Mouse (Mus musculus): ENCODE measurements around the gene Csmd2. TPM values are rescaled to one million over a fixed set of nuclear protein-coding genes. Genes with fewer than 3 reads are reported as not detected.

The Csmd2 gene
- total RNA-seq, 4 experiments from 2014 or later = not detected

DNA sequence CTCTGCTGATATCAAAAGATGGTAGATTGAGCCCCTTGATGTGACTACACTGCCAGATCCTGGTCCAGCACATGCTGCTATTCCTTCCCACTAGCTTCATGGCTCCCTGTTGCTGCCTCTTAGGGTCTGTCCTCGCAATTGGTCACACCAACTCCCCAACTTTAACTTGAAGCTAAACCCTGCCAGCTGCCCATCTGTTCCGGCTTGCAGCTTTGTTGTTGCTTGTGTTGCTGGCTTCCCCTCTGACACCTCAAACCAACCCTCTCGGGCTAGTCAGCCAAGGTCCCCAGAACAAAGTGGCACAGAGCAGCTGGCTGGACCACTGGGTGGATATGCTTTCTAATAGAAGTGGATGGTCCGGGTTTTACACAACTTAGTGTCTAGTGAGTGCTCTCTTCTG, 339.1 kb downstream of the Csmd2 start:
- no peak for DNase-seq (ENCODE audit: low spot score in 2 of 2)

DNA sequence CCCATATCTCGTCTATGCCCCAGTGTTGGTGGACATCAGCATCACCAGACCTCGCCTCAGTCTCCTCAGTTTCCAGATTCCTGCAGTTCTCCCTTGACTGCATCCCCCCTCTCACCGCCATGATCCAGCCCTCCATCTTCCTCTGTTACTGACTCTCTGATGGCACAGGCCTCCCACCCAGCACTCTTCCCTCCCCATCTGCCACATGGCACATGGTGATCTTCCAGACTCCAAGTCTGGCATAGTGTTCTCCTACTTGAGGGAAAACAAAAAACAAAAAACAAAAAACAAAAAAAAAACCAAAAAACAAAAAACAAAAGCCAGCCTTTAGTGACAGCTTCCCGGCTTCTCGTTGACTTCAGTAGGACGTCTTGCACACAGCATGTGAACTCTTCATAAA, 339.8 kb downstream of the Csmd2 start:
- no peak for DNase-seq (ENCODE audit: low spot score in 2 of 2)

DNA sequence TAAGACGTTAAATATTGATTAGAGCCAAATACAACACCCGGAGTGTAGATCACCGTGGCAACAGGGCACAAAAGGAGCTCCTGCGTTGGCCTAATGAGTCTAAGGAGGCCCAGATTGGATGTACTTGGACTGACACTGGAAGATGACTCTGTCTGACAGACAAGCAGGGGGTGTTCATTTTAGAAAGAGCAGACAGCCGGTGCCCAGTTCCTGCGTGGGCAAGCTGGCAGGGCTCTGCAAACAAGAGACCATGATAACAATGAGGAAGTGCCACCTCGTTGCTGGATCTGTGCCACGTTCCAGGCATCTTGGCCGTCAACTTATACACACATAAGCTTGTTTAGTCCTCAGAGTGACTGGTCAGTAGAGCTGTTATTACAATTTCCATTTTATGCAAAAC, 342.9 kb downstream of the Csmd2 start:
- DNase-seq (ENCODE audit: low spot score in 2 of 2) = no peak

DNA sequence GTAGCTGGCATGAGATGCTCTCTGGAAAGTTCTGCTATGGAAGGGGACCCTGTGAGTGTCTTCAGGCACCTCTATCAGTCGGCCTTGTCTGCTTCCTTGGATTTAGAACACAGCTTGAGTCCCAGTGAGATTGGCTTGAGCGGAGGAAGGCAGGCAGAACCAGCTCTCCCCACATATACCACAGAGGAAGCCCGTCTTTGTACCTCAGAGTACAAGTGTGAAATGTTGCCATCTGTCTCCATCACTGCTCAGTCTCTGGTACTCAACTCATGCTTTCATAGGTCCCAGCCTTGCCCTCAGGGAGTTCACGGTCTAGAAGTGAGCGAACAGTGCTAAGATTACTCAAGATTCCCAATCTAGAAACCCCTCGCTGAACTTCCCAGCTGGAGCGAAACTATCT, 352.8 kb downstream of the Csmd2 start:
- no peak for DNase-seq (ENCODE audit: low spot score in 2 of 2)

DNA sequence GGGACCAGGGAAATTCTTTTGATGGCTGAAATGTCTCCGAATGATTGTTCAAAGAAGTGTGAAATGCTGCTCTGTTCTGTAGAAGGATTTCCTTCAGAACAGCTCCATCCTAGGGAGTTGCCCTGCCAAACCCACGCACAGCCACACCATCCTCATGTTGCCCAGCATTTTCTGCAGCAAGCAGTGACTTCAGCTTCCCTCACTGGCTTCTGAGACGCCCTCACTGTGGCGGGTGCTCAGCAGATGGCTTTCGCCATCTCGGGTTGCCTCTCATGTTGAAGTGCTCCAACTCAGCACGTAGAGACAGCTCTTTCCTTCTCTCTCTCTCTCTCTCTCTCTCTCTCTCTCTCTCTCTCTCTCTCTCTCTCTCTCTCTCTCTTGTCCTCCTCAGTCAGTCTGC, 353.7 kb downstream of the Csmd2 start:
- no peak for DNase-seq (ENCODE audit: low spot score in 2 of 2)

DNA sequence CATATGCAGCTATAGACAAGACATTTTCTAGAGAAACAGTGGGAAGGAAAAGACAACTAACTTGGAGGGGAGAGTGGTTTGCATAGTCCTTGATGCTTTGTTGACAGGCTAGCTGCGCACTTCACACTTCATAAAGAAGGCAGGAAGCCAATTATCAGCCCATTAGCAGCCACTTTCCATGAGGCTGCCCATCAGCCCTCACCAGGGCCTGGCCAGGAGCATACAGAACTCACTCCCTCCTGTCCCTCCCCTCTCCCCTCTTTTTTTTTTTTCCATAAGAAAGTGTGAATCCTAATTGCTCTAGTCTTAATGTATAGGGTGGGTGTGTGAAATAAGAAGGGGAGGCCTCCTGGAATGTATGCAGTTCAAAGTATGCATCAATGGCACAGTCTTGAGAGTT, 354.6 kb downstream of the Csmd2 start:
- DNase-seq (ENCODE audit: low spot score in 2 of 2) = no peak

DNA sequence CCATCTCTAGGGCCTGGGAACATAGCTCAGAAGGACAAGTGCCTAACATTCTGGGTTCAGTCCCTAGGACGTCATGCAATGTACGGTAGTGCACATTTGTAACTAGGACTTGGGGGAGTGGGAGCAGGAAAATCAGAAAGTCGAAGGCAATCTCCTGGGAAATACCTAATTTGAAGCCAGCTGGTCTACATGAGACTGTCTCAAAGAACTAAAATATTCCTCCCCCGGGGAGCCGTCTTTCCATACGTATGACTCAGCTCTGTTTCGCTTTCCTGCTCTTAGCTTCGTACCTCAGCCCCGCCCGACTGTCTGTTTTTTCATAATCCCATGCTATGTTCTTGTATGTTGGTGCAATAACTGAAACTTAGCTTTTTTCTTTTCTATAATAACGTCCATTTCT, 371.1 kb downstream of the Csmd2 start:
- no peak for DNase-seq (ENCODE audit: low spot score in 2 of 2)

DNA sequence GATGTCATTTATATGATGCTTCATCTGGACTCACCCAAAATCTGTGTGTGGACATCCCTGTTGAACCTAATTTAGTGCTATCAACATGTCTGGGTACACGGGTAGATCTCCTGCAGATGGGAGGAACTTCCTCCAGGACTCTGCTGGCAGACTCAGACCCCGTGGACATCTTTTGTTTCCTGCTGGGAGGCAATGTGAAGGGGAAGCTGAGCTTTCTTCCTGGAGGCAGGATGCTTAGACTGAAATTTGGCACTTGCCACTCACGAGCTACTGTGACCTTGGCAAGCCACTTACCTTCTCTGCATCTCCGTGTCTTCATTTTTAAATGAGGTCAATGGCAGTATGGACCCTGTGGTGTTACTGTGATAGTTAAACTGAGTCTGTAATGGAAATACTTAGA, 378.2 kb downstream of the Csmd2 start:
- DNase-seq (ENCODE audit: low spot score in 2 of 2) = no peak

DNA sequence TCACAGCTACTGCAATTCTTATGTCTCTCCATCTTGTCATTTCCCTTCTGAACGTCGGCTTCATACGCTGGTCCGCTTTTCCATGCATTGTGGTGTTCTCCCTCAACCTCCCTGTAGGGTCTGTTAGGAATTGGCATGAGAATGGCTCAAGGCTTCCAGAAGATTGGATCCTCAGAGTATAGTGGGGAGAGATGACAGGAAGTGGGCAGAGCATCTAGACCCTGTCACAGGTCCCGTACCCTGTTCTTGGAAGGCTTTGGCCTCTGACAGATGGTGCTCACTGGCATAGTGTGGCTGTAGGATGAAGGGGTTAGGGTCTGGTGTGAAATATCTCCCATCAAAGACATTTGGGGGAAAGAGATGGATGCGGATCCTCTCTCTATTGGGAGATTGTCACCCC, 380.4 kb downstream of the Csmd2 start:
- DNase-seq (ENCODE audit: low spot score in 2 of 2) = no peak

DNA sequence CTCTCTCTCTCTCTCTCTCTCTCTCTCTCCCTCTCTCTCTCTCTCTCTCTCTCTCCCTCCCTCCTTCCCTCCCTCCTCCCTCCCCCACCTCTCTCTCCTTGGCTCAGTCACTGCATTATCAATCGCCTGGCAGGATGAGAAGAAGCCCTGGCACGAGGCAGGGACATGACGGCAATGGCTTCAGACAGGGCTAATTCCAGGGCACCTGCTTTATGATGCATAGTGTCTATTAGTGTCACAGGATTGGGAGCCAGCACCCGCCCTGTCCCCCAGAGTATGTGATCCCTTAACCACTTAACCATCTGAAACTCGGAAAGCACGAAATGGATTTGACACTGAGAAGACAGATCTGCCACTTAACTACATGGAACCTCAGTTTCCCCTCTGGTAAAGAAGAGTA, 384.1 kb downstream of the Csmd2 start:
- DNase-seq (ENCODE audit: low spot score in 2 of 2) = no peak

DNA sequence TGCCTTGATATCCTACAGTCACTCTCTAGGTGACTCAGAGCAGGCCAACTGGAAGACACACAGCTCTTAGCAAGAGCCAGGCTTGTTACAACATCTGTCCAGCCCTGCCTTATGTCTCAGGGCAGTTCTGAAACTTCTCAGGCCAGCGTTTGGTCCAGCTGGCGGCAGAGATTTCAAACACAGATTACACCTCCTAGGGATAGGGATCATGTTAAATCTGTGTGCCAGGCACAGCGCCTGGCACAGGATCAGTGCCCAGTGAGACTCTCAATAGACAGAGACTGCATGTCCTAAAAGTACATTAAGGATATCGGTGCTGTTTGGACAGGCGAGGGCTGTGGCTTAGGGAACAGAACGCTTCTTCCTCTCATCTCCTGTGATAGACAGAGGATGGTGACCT, 385.5 kb downstream of the Csmd2 start:
- DNase-seq (ENCODE audit: low spot score in 2 of 2) = no peak

DNA sequence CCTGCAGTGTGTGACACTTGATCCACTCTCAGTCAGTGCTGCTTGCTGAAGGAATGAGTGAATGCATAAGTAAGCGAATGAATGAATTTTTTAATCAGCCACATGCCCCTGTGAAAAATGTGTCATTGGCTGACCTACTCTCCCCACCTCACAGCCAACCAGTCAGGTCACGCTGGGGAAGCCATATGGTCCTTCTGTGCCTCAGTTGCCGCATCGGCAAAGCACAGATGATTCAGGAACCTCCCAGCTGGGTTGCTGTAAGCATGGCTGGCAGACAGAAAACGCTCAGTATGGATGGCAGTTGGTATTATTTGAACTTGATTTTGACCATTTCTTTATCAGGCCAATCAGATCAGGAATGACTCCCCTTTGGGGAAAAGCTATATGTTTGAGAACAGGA, 386.4 kb downstream of the Csmd2 start:
- no peak for DNase-seq (ENCODE audit: low spot score in 2 of 2)

DNA sequence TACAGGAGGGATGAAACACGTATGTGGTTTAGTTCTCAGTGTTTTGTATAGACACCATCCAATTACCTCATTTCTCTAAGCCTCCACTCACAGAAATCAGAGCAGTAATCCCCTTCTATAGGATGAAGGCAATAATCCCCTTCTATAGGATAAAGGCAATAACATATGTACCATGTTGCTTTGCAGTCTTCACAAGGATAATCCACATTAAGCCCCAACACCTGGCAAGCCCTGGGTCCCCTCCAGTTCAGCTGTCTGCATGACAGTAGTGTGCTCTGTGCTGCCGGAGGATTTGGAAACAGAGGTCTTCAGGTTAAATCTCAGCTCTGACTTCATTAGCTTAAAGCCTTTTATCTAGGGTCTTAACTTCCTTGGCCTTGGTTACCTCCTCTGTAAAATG, 391.3 kb downstream of the Csmd2 start:
- no peak for DNase-seq (ENCODE audit: low spot score in 2 of 2)

DNA sequence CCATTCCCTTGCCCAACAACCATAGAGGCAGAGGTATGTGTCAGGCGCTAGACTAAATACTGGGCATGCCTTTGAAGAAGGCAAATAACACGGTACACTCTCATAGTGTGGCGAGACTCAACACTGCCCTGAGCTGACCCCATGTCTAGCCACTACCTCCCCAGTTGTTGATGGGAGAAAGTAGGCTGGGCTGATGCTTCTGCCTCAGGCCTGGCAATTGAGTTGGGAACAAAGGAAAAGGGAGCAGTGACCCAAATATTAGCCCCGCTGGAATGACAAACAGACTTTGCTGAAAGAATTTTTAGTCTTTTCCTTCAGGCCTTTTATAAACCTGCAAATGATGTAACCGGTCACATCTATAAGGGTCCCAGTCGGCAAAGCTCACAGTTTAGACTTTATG, 393.7 kb downstream of the Csmd2 start:
- no peak for DNase-seq (ENCODE audit: low spot score in 2 of 2)

DNA sequence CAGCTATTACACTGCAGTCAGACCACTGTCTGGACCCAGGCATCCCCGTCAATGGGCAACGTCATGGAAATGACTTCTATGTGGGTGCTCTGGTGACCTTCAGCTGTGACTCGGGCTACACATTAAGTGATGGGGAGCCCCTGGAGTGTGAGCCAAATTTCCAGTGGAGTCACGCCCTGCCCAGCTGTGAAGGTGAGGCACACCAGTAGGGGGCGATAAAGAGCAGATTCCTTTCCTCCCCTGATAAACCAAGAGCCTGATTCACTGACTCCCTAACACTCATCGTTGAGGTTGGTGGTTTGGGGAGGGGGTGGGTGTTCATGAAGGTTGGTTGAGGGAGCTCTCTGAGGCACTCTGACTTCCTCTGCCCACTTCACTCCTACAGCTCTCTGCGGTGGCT, 396.1 kb downstream of the Csmd2 start:
- no peak for DNase-seq (ENCODE audit: low spot score in 2 of 2)

DNA sequence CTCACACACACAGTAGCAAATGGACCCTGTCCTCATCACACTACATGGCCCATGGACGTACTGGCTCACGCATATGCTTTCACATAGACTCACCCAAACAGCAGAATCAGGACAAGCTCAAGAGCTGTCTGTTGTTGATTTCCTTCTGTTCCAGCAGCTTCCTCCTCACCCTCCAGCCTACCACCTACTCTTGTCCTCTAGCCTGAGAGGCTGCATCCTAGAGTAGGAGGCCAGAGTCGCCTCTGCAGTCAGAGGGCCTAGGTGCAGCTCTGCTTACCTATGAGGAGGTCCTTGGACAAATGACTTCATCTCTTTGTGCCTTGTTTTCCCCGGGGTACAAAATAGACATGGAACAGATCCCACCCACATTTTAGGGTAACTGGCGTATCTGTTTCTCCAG, 403.8 kb downstream of the Csmd2 start:
- no peak for DNase-seq (ENCODE audit: low spot score in 2 of 2)

DNA sequence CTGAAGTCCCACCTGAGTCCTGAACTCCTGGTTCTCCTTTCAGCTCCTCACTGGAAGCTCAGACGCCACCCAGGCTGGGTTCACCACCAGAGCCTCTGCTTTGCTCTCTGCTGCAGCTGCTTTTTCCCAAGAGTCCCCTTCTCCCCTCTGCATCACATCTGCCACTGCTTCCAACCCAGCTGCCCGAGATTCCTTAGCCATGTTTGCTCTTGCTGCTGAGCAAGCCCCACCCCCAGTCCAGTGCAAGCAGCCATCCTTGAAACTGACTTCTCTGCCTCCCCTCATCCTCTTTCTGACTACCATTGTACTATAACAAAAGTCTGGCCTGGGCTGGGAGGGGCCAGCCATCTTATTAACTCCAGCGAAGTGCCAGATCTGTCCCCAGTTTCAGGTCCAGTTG, 404.6 kb downstream of the Csmd2 start:
- DNase-seq (ENCODE audit: low spot score in 2 of 2) = no peak

DNA sequence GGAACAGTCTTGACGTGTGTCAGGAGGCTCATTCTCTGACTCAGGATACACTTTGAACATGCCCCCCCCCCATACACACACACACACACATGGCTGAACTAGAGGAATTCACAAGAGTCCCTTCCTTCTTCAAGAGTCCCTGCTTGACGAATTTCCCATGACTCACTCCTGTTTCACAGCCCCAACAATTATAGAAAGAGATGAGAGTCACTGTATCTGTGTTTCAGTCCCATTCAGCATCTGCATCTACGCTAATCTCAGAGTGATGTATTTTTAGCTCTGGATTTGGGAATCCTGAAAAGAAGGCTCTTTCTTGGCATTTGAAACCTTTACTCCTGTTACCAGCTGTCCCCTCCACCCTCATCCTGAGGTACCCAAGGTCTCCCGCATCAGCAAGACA, 406.2 kb downstream of the Csmd2 start:
- DNase-seq (ENCODE audit: low spot score in 2 of 2) = no peak

DNA sequence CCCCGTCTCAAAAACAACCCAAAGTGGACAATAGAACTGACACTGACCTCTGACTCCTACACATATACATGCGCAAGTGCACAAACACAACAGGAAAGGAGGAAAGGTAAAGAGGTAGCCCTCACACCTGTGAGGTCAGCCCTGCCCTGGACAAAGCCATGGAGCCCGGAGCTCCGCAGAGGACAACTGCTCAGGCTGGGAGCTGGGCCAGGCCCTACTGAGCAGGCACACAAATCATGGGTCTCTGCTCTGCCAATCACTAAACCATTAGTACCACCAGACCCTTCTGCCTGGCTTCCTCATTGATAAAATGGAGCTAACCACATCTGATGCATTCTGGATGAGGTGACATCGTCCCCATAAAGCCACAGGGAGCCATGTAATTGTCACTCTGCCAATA, 409.0 kb downstream of the Csmd2 start:
- DNase-seq (ENCODE audit: low spot score in 2 of 2) = no peak

DNA sequence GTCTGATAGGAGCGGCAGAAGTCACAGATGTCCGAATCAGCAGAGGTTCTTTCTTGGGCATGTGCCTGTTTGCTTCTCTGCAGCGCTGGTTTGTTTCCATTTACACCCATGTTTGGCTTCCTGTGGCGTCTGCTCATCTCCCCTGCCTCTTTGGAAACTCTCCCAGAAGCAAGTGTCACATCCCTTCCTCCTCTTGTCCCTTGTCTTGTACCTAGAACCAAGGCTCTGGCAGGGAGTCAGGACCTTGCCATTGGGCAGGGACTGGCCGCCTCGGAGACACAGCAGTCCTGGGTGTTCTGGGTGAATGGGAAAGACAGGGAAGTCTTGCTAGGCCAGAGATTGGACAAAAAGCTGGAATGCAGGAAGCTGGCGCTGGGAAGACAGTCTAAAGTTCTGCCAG, 410.1 kb downstream of the Csmd2 start:
- DNase-seq (ENCODE audit: low spot score in 2 of 2) = no peak

DNA sequence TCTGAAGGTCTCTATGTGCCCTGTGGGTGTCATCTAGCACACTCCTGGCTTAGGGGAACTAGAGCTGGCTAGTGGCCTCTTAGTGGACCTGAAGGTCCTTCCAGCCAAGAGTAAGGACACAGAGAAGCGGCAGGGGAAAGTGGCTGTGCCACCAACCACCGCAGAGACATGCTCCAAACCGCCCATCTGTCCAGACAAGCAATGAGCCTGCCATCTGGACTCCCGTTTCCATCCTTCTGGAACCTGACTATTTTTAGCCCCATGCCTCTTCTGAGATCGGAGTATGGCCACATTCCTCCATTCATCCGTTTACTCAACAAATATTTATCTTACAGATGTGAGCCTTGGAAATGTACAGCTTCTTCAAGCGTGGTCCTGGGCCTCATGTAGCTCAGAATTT, 411.3 kb downstream of the Csmd2 start:
- DNase-seq (ENCODE audit: low spot score in 2 of 2) = no peak

DNA sequence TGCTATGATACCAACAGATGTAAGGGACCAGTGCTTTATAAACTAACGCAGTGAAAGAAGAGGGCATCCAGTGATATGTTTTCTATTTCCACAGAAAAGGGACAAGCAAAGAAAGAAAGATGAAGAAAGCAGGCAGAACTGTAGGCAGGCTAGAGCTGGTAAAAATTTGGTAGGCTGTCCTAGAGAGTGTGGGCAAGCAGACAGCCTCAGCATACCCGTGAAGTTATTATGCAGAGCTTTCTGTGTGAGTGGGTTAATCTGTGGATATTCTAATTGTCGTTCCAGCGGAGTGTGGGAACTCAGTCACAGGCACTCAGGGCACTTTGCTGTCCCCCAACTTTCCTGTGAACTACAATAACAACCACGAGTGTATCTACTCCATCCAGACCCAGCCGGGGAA, 412.4 kb downstream of the Csmd2 start:
- no peak for DNase-seq (ENCODE audit: low spot score in 2 of 2)

DNA sequence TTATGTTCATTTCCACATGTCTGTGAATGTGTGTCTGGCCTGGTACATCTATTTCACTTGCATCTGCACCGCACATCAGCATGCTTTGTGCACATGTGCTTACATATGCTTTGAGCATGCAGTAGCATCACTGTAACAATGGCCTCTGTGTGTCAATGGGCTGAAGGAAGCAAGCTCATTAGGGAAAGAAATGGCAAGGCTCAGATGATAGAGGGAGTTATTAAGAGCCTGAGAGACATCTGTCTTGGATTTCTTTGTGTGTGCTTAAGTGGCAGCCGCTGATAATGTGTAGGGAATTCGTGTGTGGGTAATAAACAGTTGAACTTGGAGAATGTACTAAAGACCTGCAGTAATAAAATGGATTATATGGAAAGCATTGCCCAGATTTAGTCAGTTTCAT, 413.9 kb downstream of the Csmd2 start:
- DNase-seq (ENCODE audit: low spot score in 2 of 2) = no peak

DNA sequence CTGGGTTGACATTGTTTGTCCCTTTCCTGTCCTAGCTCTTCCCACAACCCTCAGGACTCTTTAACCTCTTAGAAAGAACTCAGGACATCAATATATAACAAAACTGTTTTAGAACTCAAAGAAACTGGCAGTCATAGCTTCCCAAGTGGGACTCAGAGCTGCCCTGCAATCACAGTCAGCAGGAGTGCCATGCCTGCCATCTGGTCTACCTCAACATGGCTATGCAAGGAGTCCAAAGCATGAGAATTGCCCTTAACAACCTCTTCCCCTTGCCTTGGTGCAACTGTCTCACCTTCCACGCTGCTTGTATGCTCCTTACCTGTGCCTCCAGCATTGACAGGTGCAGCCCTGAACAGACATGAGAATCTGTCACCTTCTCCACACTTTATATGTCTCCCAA, 415.0 kb downstream of the Csmd2 start:
- DNase-seq (ENCODE audit: low spot score in 2 of 2) = no peak

DNA sequence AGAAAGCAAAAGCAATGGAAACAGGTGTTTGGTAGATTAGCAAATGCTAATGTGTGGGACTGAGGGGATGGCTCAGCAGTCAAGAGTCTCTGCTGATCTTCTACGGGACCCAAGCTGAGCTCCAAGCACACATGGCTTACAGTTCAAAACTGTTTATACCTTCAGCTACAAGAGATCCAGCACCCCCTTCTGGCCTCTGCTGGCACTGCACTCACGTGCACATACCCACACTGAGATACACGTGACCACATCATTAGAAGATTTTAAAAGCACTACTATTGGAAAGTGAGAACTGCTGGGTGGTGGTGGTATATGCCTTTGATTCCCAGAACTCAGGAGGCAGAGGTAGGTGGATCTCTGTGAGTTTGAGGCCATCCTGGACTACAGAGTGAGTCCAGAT, 417.9 kb downstream of the Csmd2 start:
- DNase-seq (ENCODE audit: low spot score in 2 of 2) = no peak
